ENCODE assay signal across 9 mouse cellular contexts in genomic region chr17:34670235-34670634, GRCm38 (mm10). TPM values are rescaled to one million over a fixed set of nuclear protein-coding genes. Genes with fewer than 3 reads are reported as not detected.
DNase-seq lines count a peak whose midpoint lies in the region; ATAC-seq and TF ChIP-seq lines count a peak whose summit lies in the region.
"Had no signal": no experiment of that assay in that cellular context is flagged by ENCODE, and none has a peak within 500 bp of the region (broad histone marks: within the 10 kb centered on the region; RNA-seq: fewer than 3 reads in every experiment).

Gene Tnxb, plus strand, starts transcription at chr17:34670535.

- DNase-seq in lung, embryonic 14.5 days: no peak
- no peak for DNase-seq in lung, postnatal 36 days
- DNase-seq in gastrocnemius, adult 18-20 months (ENCODE audit: low spot score): no peak
- DNase-seq in spleen, postnatal 36 days (ENCODE audit: low spot score in 2 of 2): no peak

- H3K4me3 ChIP-seq in lung, embryonic 14.5 days (ENCODE audit: low read depth, low read length): peak within 1 kb of the TSS; percentile 33
- H3K4me3 ChIP-seq in hindbrain, embryonic 15.5 days: peak within 1 kb of the TSS; percentile 33
- H3K4me3 ChIP-seq in neural tube, embryonic 15.5 days (replicated peaks): peak within 1 kb of the TSS; percentile 40

- 52% methylated on average over 7 of the region's 7 CpGs for WGBS in lung, embryonic 14.5 days
- WGBS in hindbrain, embryonic 15.5 days: 69% methylated on average over 7 of the region's 7 CpGs
- 65% methylated on average over 7 of the region's 7 CpGs for WGBS in neural tube, embryonic 15.5 days

- no peak within 1 kb of the TSS for H3K9ac ChIP-seq in lung, embryonic 14.5 days
- H3K9ac ChIP-seq in hindbrain, embryonic 15.5 days: peak within 1 kb of the TSS; percentile 23
- H3K9ac ChIP-seq in neural tube, embryonic 15.5 days (replicated peaks): 0 out of 2 replicates have a peak within 1 kb of the TSS, but pooled peaks have one; percentile 38

- peak within 1 kb of the TSS; percentile 64 for H3K4me2 ChIP-seq in lung, embryonic 14.5 days
- peak within 1 kb of the TSS; percentile 69 for H3K4me2 ChIP-seq in hindbrain, embryonic 15.5 days
- H3K4me2 ChIP-seq in neural tube, embryonic 15.5 days: peak within 1 kb of the TSS; percentile 70

- no peaks in the 10 kb centered on the region for H3K36me3 ChIP-seq in lung, embryonic 14.5 days (ENCODE audit: insufficient read depth)
- H3K36me3 ChIP-seq in hindbrain, embryonic 15.5 days: no peaks in the 10 kb centered on the region
- no peaks in the 10 kb centered on the region for H3K36me3 ChIP-seq in neural tube, embryonic 15.5 days

- no peak for TF ChIP-seq CTCF in lung, embryonic 14.5 days (IDR thresholded peaks at IDR 0.05; ENCODE audit: low read depth)

- peaks cover 55% of the 10 kb centered on the region for H3K27me3 ChIP-seq in lung, embryonic 14.5 days (ENCODE audit: insufficient read depth, low read length)
- H3K27me3 ChIP-seq in hindbrain, embryonic 15.5 days: peaks cover 55% of the 10 kb centered on the region
- peaks cover 57% of the 10 kb centered on the region for H3K27me3 ChIP-seq in neural tube, embryonic 15.5 days (replicated peaks)

- H3K27ac ChIP-seq in lung, embryonic 14.5 days (ENCODE audit: low read depth): no peak within 1 kb of the TSS
- no peak within 1 kb of the TSS for H3K27ac ChIP-seq in hindbrain, embryonic 15.5 days (replicated peaks)
- H3K27ac ChIP-seq in neural tube, embryonic 15.5 days (replicated peaks): no peak within 1 kb of the TSS

- no peaks in the 10 kb centered on the region for H3K9me3 ChIP-seq in lung, embryonic 14.5 days (ENCODE audit: low read depth, low read length)
- H3K9me3 ChIP-seq in hindbrain, embryonic 15.5 days: no peaks in the 10 kb centered on the region
- H3K9me3 ChIP-seq in neural tube, embryonic 15.5 days (replicated peaks): no peaks in the 10 kb centered on the region

- no peaks in the 10 kb centered on the region for H3K4me1 ChIP-seq in lung, embryonic 14.5 days (ENCODE audit: insufficient read depth)
- peaks cover 16% of the 10 kb centered on the region for H3K4me1 ChIP-seq in hindbrain, embryonic 15.5 days (replicated peaks)
- H3K4me1 ChIP-seq in neural tube, embryonic 15.5 days: peaks cover 19% of the 10 kb centered on the region

- ATAC-seq in lung, embryonic 14.5 days (ENCODE audit: insufficient read depth): no peak
- ATAC-seq in hindbrain, embryonic 15.5 days (ENCODE audit: low FRiP score, low read depth): no peak
- no peak for ATAC-seq in neural tube, embryonic 15.5 days (ENCODE audit: low FRiP score)
- ATAC-seq in megakaryocyte-erythroid progenitor cell, adult 5-6 weeks (replicated peaks; ENCODE audit: low FRiP score, low TSS enrichment, poor library complexity, severe bottlenecking): no peak
- ATAC-seq in erythroblast, adult 5-6 weeks (replicated peaks; ENCODE audit: low FRiP score, poor library complexity, severe bottlenecking): no peak
- ATAC-seq: Patski had no signal

RNA-seq across cellular contexts. Expression of gene Tnxb, which starts in this region (rescaled TPM):
- 0.38 and 0.45 TPM in 2 replicates for polyA plus RNA-seq in lung, embryonic 14.5 days (2014; fragmentation: Nextera tagmentation; extraction: Ambion mirVana)
- 10 to 100 TPM; 28.3 to 32.8 TPM for total RNA-seq in gastrocnemius, adult 18-20 months (2021)
- 0.27 and 0.31 TPM in 2 replicates for polyA plus RNA-seq in hindbrain, embryonic 15.5 days (2015; fragmentation: Nextera tagmentation; extraction: Ambion mirVana)
- 0.50 and 0.64 TPM in 2 replicates for polyA plus RNA-seq in neural tube, embryonic 15.5 days (2015; fragmentation: Nextera tagmentation; extraction: Ambion mirVana)
- not detected in 2 replicates for total RNA-seq in megakaryocyte-erythroid progenitor cell, adult 5-6 weeks (2014; fragmentation: Nextera tagmentation)
- not detected in 2 replicates for total RNA-seq in megakaryocyte-erythroid progenitor cell, adult 5-6 weeks (2017)
- not detected in 2 replicates for total RNA-seq in erythroblast, adult 5-6 weeks (2015; ENCODE audit: low replicate concordance)
- total RNA-seq in erythroblast, adult 5-6 weeks (2017; ENCODE audit: low replicate concordance): not detected in 2 replicates

Comparison
In these comparisons a context has a peak if more than half of its experiments do, and no peak if none do; other contexts are left out.
1. RNA of gene Tnxb (total RNA-seq): 28.3 to 32.8 TPM in gastrocnemius, adult 18-20 months; not detected in megakaryocyte-erythroid progenitor cell, adult 5-6 weeks and not detected in erythroblast, adult 5-6 weeks; every median in the first group is over 10 times any median in the second.
2. Peak in every context shown above with its lines, with median percentiles within 50 percentile points of each other: H3K4me2 ChIP-seq and H3K4me3 ChIP-seq.